Mouse (Mus musculus): Measurements from ENCODE around the gene Det1.

Gene Det1

GRCm38 (mm10) chr7:78787793-78788380, 59.2 kb downstream of the Det1 start:
- no peak for DNase-seq (ENCODE audit: extremely low spot score, low spot score)

GRCm38 (mm10) chr7:78785906-78786305, 61.2 kb downstream of the Det1 start:
- DNase-seq (ENCODE audit: extremely low spot score, low spot score), result no peak

GRCm38 (mm10) chr7:78782639-78783581, 64.2 kb downstream of the Det1 start, which contains the start of the genes Mrps11 and Mrpl46:
Gene Mrps11 (plus strand): TSS chr7:78783119.
Gene Mrpl46 (minus strand): TSS chr7:78783531.
- DNase-seq (ENCODE audit: extremely low spot score, low spot score), result peak; percentile 84

- no peak for DNase-seq (ENCODE audit: extremely low spot score, low spot score)
Measured at GRCm38 (mm10) chr7:78778741-78779140, 68.3 kb downstream of the Det1 start.

Measured in neural tube, embryonic 10.5 days (tissue).